Mouse (Mus musculus): ENCODE measurements at regions not wholly inside any gene's neighbourhood (a gene's known extent, or its start where the extent isn't known, plus 50 kb on each side); places are given as distances from the start of the nearest gene placed in this dataset.

GRCm38 (mm10) chr4:40593806-40594205 lies 109.2 kb downstream of the Aptx start:
- ATAC-seq (ENCODE audit: low FRiP score) (no peak), DNase-seq (ENCODE audit: low spot score) (peak; percentile 4)
- Histone ChIP-seq H3K4me1 (ENCODE audit: insufficient read depth, low read length) (no peaks in the 10 kb centered on the region), H3K4me2 (ENCODE audit: low read depth, low read length, poor library complexity, severe bottlenecking) (no peak overlapping the region), H3K4me3 (ENCODE audit: low read depth, low read length) (no peak overlapping the region), H3K36me3 (ENCODE audit: insufficient read depth, low read length) (no peaks in the 10 kb centered on the region), H3K9ac (replicated peaks; ENCODE audit: low read length, poor library complexity, severe bottlenecking) (no peak overlapping the region), H3K9me3 (ENCODE audit: low read length) (no peaks in the 10 kb centered on the region), H3K27me3 (ENCODE audit: insufficient read depth, low read length) (no peaks in the 10 kb centered on the region), H3K27ac (ENCODE audit: low read depth, low read length) (no peak overlapping the region)
- 76% methylated on average over 5 of the region's 5 CpGs for WGBS
- no peak for TF ChIP-seq CTCF (IDR thresholded peaks at IDR 0.05)

GRCm38 (mm10) chr4:40625024-40625423 lies 78.0 kb downstream of the Aptx start:
- WGBS, result 60% methylated on average over 5 of the region's 5 CpGs
- Histone ChIP-seq H3K4me3 (ENCODE audit: low read depth, low read length) (no peak overlapping the region), H3K36me3 (ENCODE audit: insufficient read depth, low read length) (no peaks in the 10 kb centered on the region), H3K4me1 (ENCODE audit: insufficient read depth, low read length) (no peaks in the 10 kb centered on the region), H3K9me3 (ENCODE audit: low read length) (no peaks in the 10 kb centered on the region), H3K27ac (ENCODE audit: low read depth, low read length) (no peak overlapping the region), H3K27me3 (ENCODE audit: insufficient read depth, low read length) (no peaks in the 10 kb centered on the region), H3K9ac (replicated peaks; ENCODE audit: low read length, poor library complexity, severe bottlenecking) (no peak overlapping the region), H3K4me2 (ENCODE audit: low read depth, low read length, poor library complexity, severe bottlenecking) (no peak overlapping the region)
- no peak for ATAC-seq (ENCODE audit: low FRiP score)
- DNase-seq (ENCODE audit: low spot score), result no peak
- no peak for TF ChIP-seq CTCF (IDR thresholded peaks at IDR 0.05)

- WGBS, result 62% methylated on average over 6 of the region's 6 CpGs
These were observed 77.1 kb downstream of the Aptx start for GRCm38 (mm10) chr4:40625911-40626310.

More at GRCm38 (mm10) chr4:40625911-40626310, 77.1 kb downstream of the Aptx start:
- Histone ChIP-seq H3K4me1 (ENCODE audit: insufficient read depth, low read length) (no peaks in the 10 kb centered on the region), H3K36me3 (ENCODE audit: insufficient read depth, low read length) (no peaks in the 10 kb centered on the region), H3K9me3 (ENCODE audit: low read length) (no peaks in the 10 kb centered on the region), H3K27ac (ENCODE audit: low read depth, low read length) (no peak overlapping the region), H3K4me3 (ENCODE audit: low read depth, low read length) (no peak overlapping the region), H3K9ac (replicated peaks; ENCODE audit: low read length, poor library complexity, severe bottlenecking) (no peak overlapping the region), H3K4me2 (ENCODE audit: low read depth, low read length, poor library complexity, severe bottlenecking) (no peak overlapping the region), H3K27me3 (ENCODE audit: insufficient read depth, low read length) (no peaks in the 10 kb centered on the region)
- no peak for DNase-seq (ENCODE audit: low spot score)
- no peak for ATAC-seq (ENCODE audit: low FRiP score)
- TF ChIP-seq CTCF (IDR thresholded peaks at IDR 0.05), result no peak
